Mouse (Mus musculus) liver (tissue): ENCODE measurements at regions not wholly inside any gene's neighbourhood (a gene's known extent, or its start where the extent isn't known, plus 50 kb on each side); places are given as distances from the start of the nearest gene placed in this dataset.

Experiments
- DNase-seq: peaks from one replicate; pipeline ENCODE4 v3.0.0-alpha.2; 2020; ENCODE audit warnings: mixed read lengths

DNA sequence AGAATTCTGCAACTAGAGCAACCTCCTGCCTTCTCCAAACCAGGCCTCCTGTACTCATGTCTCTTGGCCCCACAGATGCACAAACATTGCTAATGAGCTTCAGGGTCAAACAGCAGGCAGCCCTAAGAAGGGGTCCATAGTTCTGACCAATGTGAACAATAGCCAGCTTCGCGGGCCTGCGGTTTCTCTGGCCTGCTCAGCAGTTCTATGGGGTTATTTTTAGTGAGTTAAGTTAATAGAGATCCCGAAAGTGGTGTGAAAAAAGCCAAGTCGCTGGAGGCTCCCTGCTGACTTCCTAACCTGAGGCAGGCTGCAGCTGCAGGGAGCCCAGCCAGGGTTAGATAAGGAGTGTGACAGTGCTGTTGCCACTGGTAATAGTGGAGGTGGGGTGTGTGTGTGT, 106.6 kb downstream of the Pdcd6ip start:
- DNase-seq = no peak

DNA sequence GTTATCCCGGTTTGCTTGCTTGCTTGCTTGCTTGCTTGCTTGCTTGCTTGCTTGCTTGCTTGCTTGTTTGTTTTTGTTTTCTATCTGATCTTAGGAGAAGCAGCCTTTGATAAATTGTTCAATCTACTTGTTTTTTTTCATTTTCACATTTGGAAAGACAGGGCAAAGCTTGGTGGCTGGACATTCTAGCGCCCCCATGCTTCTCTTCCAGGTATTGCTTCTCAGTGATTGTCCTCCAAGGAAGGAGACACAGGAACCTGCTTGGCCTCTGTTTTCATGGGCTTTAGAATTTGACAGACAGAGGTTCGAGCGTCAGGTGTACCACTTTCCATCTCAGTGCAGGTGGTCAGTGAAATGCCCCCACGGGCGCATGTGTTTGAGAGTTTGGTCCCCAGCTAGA, 120.8 kb downstream of the Pdcd6ip start:
- DNase-seq = no peak

GRCm38 (mm10) chr9:113586477-113586876, 121.6 kb downstream of the Pdcd6ip start:
- no peak for DNase-seq

GRCm38 (mm10) chr9:113578221-113578620, 129.8 kb downstream of the Pdcd6ip start:
- no peak for DNase-seq

DNA sequence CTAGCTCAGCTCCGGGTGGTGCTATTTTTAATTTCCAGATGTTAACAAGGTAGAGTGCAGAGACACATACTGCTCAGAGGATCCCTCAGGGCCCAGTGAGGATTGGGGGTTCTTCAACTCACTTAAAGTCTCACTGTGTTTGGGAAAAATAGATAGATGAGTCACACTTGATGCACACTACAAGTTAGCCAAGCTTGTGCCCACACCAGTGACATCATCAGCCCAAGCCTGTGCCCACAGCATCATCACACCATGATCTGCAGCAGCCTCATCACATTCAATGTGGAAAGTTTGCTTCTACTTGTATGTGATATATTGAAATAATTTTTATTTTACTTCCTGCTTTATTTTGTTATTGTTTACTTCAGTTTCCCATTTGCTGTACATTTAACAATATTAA, 139.2 kb downstream of the Pdcd6ip start:
- no peak for DNase-seq

- no peak for DNase-seq
Observed at GRCm38 (mm10) chr9:113567705-113568104, 140.4 kb downstream of the Pdcd6ip start.

DNA sequence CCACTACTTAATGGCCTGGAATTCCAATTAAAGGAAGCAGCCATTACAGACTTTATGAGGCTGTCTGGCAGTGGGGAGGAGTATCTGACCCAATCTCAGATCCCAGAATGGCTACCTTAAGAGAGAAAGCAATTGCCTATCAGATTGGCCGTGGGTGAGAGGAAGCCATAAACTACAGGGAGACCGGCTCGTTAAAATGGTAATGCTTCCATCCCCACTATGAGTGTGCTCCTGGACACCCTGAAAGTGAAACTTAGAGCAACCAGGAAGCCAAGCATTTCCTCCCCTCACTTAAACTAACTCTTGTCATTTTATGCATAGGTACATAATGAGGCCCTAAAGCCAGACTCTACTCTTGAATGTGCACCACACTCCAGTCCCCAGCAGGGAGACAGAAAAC, 141.4 kb downstream of the Pdcd6ip start:
- no peak for DNase-seq

- DNase-seq = no peak
Observed at GRCm38 (mm10) chr9:113553911-113554310, 154.1 kb downstream of the Pdcd6ip start.

DNA sequence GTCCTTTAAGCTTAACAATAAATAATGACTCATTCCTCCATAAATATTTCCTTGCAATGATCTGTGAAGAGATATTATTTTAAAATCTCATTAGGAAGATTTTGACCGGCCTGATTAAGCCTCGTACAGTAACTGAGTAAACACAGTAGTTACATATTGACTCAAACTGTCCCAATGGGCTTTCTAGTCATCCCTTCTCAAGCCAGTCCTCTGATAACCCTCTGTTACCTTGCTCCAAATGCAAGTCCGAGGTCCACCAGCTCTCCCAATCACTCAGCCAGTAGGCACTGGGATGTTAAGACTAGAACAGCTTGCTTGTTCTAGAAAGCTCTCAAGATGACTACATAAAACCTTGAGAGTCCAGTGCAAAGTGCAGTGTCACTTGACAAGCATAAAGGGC, 160.6 kb downstream of the Pdcd6ip start:
- no peak for DNase-seq

GRCm38 (mm10) chr9:113528586-113528985, 179.5 kb downstream of the Pdcd6ip start:
- peak; percentile 21 for DNase-seq

DNA sequence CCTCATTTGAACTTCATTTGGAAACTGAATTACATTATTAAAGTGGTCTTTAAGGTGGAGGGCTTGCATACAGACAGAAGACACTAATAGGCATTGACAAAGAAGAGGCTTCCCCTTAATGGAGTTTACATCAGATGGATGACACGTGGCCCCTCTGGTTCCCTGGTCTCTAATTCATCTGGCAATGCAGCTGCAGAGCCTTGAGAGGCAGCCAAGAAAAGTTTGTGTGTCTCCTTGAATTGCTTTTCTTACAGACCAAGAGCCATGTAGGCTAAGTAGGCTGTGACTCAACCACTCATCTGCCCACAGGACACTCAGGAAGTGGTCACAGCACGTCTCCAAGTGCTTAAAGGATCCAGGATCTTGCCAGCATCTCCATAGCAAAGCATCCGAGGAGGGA, 183.8 kb downstream of the Pdcd6ip start:
- no peak for DNase-seq

DNA sequence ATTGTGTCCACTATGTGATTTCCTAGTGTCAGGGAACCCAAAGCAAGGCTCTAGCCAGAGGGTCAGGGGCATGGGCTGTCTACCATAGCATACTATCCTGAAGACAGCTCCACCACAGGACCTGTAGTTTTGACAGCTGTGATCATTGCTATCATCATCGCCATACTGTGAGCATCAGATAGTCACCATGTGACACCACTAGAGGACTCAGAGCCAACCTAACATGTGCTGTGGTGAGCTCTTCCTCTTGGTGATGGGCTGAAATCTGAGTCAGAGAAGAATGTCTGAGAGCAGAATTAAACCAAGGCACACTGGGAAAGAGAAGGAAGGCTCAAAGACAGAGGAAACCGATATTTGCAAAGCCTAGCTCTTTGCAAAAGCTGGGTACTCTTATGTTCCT, 184.9 kb downstream of the Pdcd6ip start:
- no peak for DNase-seq

DNA sequence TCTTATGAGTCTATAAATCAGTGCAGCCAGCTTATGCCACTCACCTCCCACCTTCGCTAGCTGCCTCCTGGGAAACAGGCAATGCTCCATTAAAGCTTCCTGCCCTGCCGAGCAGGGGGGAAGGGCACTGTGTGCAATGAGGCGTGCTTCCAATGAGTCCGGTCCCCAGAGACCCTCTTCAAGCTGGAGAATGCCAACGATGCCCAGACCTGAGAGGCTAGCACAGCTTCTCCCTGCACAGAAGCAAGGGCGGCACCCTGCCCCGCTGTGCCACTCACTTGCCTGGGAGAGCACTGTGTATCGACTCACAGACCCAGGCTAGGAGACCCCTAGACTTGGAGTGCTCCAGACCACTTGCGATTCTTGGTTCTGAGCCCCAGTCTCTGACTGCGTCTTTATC, 188.3 kb downstream of the Pdcd6ip start:
- DNase-seq = no peak

GRCm38 (mm10) chr9:113518482-113518881, 189.6 kb downstream of the Pdcd6ip start:
- DNase-seq = no peak

DNA sequence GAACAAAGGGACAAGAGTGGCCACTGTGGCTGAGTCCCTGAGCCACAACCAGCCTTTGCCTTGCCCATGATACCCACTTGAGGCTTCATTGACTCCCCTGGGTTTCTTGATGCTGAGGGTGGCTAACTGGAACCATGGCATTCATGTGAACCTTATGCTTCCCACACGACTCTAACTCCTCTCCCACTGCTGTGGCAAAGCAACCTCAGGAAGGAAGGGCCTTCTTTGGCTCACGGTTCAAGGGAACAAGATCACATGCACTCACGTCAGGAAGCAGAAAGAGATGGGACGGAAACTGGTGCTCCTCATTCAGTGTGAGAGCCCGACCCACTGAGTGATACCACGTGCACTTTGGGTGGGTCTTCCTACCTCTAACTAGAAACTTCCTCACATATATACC, 190.3 kb downstream of the Pdcd6ip start:
- DNase-seq = no peak

DNA sequence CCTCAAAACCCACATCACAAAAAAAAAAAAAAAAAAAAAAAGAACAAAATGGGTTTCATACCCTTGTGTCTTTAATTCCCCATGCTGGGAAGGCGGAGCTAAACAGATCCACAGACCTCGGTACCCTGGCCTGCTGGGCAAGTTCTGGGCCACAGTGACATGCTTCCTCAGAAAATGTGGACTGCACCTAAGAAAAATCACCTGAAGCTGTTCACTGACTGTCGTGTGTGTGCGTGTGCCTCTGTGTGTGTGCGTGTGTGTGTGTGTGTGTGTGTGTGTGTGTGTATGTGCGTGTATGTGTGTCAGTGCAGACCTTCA, 192.4 kb downstream of the Pdcd6ip start:
- no peak for DNase-seq

GRCm38 (mm10) chr9:113514846-113515702, 193.0 kb downstream of the Pdcd6ip start:
- DNase-seq = no peak

DNA sequence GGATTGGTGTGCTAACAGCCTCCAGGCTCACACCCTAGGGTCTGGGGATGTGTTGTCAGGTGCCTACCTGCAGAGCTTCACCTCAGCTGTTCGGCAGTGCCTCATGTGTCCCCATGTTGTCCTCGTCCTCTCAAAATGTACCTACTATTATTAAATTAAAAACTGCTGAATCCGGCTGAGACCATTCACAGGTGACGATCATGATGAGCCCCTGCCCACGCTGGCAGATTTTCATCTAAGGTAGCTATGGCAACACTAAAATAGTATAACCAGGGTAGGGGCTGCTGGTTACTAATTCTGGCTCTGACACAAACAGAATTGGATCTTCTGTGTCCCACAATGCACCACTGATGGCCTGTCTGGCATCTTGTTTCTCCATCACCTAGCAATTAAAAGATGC, 196.8 kb downstream of the Pdcd6ip start:
- no peak for DNase-seq

DNA sequence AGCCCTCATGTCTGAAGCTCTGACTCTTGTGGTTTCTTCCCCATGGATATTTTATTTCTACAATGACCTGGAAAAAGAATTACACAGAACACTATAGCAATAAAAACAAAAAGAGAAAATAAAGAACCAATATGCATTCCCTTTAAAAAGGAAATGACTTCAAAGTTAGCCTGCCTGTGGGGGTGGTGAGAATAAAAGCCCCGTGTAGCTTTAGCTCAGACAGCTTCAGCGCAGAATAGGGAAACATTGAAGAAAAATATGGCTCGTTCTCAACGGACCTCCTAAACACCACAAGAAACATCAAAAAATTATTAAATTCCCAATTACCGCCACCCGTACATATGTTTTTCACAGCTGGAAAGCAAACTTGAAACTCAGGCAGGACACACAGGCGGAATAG, 198.7 kb downstream of the Pdcd6ip start:
- DNase-seq = no peak

DNA sequence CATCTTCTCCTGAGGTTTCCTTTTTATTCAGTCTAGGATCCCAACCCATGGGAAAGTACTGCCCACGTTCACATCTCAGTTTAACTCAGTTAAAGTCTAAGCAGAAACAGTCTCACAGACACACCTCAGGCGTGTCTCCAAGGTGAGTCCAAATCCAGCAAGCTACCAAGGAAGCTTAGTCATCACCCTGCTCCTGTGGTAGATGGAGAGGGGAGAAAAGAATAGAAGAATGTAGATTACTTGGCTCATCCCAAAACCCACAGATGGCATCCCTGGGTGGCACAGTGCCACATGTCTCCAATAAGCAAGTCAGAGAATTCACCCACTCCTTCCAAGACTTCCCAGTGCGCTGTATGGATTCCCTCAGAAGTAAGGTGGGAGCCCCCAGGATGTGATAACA, 199.2 kb downstream of the Pdcd6ip start:
- no peak for DNase-seq

- no peak for DNase-seq
Observed at GRCm38 (mm10) chr9:113507561-113508460, 200.2 kb downstream of the Pdcd6ip start.

GRCm38 (mm10) chr9:113499246-113499645, 208.8 kb downstream of the Pdcd6ip start:
- DNase-seq = no peak

DNA sequence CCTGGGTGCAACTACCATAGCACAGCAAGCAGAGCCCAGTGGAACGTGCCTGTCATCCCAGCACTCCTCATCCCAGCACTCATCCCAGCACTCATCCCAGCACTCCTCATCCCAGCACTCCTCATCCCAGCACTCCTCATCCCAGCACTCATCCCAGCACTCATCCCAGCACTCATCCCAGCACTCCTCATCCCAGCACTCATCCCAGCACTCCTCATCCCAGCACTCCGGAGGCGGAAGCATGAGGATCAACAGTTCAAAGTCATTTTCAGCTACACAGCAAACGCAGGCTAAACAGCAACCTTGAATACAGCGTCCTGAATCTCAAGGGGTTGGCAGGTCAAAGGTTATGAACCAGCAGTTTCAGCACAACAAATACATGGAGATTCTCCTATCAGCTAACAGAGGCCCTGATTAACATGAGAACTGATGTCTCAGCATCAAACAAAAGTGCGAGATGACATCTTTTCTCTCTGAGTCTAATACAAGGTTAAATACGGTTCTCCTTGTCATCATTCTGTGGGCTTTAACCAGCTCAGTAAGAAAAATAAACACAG, 211.8 kb downstream of the Pdcd6ip start:
- no peak for DNase-seq

GRCm38 (mm10) chr9:113488651-113489050, 219.4 kb downstream of the Pdcd6ip start:
- DNase-seq = no peak
